Mouse (Mus musculus): ENCODE results near the gene Itpr3.

DNA sequence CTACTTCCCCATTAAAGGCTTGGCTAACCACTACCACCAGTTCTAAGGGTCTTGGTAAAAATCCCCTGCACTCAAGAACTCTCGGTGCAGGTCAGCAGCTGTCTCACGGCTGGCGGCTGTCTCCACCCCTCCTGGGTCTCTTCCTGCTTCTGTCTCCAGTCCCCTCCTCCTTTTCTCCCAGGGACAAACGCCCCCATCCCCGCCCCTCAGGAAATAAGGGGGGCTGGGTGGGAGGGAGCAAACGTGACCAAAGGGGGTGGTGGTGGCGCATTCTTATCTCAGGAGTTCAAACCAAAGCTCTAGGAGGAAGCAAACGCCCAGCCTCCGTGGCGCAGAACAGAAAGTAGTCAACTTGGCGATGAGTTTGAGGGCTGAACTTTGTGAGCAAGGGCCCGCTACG lies 934 bp upstream of the Itpr3 start:
- no peak for TF ChIP-seq CHD2 (IDR thresholded peaks at IDR 0.05; ENCODE audit: low read depth, low read length)
- no peak for TF ChIP-seq ZNF384 (IDR thresholded peaks at IDR 0.05; ENCODE audit: low read depth, low read length)
- TF ChIP-seq ZC3H11A (IDR thresholded peaks at IDR 0.05; ENCODE audit: borderline replicate concordance, low read depth, low read length) = no peak
- TF ChIP-seq HCFC1 (IDR thresholded peaks at IDR 0.05; ENCODE audit: borderline replicate concordance, insufficient read depth, low read length) = 0 out of 2 replicates have a peak, but pooled peaks have one; percentile 23

Measured in ES-E14 (cell line).